Mouse (Mus musculus) cortical plate, adult 2 months (tissue): ENCODE data around the gene Gmps. TPM values are rescaled to one million over a fixed set of nuclear protein-coding genes. Genes with fewer than 3 reads are reported as not detected.

Experiments used
- H3K27ac ChIP-seq: fragments of 200-500 bp; 2 replicates; pipeline ENCODE4 v1.5.1; 2012; ENCODE audit warnings: low read length, control low read depth, inconsistent platforms; ENCODE audit not compliant: insufficient read depth
- H3K4me1 ChIP-seq: fragments of 200-500 bp; 2 replicates; pipeline ENCODE4 v1.6.1; 2011; ENCODE audit warnings: low read length; ENCODE audit not compliant: control insufficient read depth, insufficient read depth
- H3K4me3 ChIP-seq: fragments of 200-500 bp; 2 replicates; pipeline ENCODE4 v1.5.1; 2011; ENCODE audit warnings: mild to moderate bottlenecking, low read length, control low read depth; ENCODE audit not compliant: insufficient read depth
- CTCF ChIP-seq: fragments of 200-500 bp; IDR thresholded peaks from 2 replicates; pipeline ENCODE4 v1.5.1; 2011; ENCODE audit warnings: mild to moderate bottlenecking, control low read depth, low read length; ENCODE audit not compliant: insufficient read depth; ENCODE audit errors: extremely low read depth
- POLR2A ChIP-seq: fragments of 200-500 bp; IDR thresholded peaks from 2 replicates; pipeline ENCODE4 v1.6.1; 2011; ENCODE audit warnings: mild to moderate bottlenecking, low read length, control low read depth; ENCODE audit not compliant: insufficient read depth; ENCODE audit errors: extremely low read depth
- polyA plus RNA-seq: library from polyadenylated mRNA; depleted of rRNA; stranded (reverse); fragments of >200 nt; gene quantifications from 2 replicates; pipeline ENCODE4 v1.2.3, GENCODE M21; 2012; rRNA removed

Gmps gene
- polyA plus RNA-seq, 1 experiment, result 16.1 TPM

DNA sequence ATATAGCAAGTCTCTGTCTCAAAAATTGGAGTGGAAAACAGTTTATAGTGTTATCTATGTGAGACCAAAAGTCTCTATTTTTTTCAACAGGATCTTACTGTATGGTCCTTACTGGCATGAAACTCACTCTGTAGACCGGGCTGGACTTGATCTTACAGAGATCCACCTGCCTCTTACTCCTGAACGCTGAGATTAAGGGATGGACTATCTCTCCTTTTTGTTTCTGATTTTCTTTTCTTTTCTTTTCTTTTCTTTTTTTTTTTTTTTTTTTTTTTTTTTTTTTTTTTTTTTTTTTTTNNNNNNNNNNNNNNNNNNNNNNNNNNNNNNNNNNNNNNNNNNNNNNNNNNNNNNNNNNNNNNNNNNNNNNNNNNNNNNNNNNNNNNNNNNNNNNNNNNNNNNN, 10.0 kb upstream of the Gmps start:
- TF ChIP-seq CTCF, result no peak
- Histone ChIP-seq H3K4me3 (no peak overlapping the region), H3K27ac (no peak overlapping the region), H3K4me1 (no peaks in the 10 kb centered on the region; the same call in 1 of the 2 replicates)

DNA sequence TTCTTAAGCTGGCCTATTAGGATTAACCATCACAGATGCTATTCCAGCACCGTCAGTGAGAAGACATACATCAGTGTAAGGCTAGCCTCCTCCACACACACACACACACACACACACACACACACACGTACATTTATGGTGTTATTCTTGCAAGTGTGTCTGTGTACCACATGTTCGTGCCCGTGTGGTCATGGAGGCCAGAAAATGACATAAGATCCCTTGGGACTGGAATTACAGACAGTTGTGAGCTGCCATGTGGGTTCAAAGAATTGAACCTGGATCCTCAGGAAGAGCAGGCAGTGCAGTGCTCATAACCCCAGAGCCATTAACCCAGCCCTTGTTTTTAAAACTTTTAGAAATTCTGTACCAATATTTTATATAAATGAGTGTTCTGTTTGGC, 2.0 kb downstream of the Gmps start:
- no peaks in the 10 kb centered on the region; the same call in none of the 2 replicates for H3K4me1 ChIP-seq
- H3K27ac ChIP-seq, result no peak overlapping the region
- H3K4me3 ChIP-seq, result no peak overlapping the region
- TF ChIP-seq POLR2A (no peak), CTCF (no peak)

GRCm38 (mm10) chr3:63986656-63987055, 10.8 kb downstream of the Gmps start:
- TF ChIP-seq POLR2A, result no peak
- TF ChIP-seq CTCF, result no peak
- Histone ChIP-seq H3K27ac (no peak overlapping the region), H3K4me1 (no peaks in the 10 kb centered on the region), H3K4me3 (no peak overlapping the region)

GRCm38 (mm10) chr3:63988722-63989440, 13.0 kb downstream of the Gmps start:
- Histone ChIP-seq H3K4me1 (no peaks in the 10 kb centered on the region), H3K4me3 (no peak overlapping the region), H3K27ac (no peak overlapping the region)
- TF ChIP-seq POLR2A (no peak), CTCF (no peak)

DNA sequence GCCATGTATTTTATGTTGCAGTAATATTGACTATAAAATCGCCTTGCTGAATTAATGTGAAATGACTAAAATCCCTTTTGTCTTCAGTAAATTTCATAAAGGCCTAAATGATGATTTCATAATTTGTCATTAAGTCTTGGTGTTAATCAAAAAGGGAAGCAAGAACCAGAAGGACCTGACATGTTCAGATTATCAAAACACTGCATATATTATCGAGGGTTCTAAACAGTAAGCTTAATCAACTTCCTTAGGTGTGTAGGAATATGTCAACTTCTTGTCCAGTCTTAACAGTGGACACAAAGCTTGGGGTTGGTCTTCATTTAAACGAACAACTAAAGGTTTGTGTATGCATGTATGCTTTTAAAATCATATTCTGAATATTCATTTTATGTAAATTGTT, 45.5 kb downstream of the Gmps start:
- Histone ChIP-seq H3K27ac (no peak overlapping the region), H3K4me3 (no peak overlapping the region), H3K4me1 (no peaks in the 10 kb centered on the region)
- no peak for TF ChIP-seq POLR2A
- TF ChIP-seq CTCF, result no peak

DNA sequence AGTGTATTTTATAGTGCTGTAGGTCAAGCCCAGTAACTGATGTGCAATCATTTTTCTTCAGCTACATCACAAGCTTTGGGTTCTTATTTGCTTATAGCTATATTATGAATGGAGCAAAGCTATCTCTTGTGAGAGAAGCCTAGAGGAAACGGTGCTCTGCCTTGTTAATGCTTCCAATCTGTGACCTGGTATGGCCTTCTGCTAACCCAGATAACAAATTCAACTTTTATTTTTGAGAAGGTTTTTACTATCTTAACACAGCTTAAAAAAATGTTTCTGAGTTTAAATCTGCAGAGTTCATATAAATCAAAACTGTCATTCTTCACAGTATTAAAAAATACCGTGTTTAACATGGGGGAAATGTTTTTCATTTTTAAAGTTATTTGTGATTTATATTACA, 46.0 kb downstream of the Gmps start:
- Histone ChIP-seq H3K4me3 (no peak overlapping the region), H3K27ac (no peak overlapping the region), H3K4me1 (no peaks in the 10 kb centered on the region)
- no peak for TF ChIP-seq CTCF
- TF ChIP-seq POLR2A, result no peak

- H3K4me3 ChIP-seq, result no peak overlapping the region
- TF ChIP-seq POLR2A (no peak), CTCF (no peak)
- H3K4me1 ChIP-seq, result no peaks in the 10 kb centered on the region
- H3K27ac ChIP-seq, result no peak overlapping the region
Observed at GRCm38 (mm10) chr3:64029846-64030245, 53.9 kb downstream of the Gmps start.

DNA sequence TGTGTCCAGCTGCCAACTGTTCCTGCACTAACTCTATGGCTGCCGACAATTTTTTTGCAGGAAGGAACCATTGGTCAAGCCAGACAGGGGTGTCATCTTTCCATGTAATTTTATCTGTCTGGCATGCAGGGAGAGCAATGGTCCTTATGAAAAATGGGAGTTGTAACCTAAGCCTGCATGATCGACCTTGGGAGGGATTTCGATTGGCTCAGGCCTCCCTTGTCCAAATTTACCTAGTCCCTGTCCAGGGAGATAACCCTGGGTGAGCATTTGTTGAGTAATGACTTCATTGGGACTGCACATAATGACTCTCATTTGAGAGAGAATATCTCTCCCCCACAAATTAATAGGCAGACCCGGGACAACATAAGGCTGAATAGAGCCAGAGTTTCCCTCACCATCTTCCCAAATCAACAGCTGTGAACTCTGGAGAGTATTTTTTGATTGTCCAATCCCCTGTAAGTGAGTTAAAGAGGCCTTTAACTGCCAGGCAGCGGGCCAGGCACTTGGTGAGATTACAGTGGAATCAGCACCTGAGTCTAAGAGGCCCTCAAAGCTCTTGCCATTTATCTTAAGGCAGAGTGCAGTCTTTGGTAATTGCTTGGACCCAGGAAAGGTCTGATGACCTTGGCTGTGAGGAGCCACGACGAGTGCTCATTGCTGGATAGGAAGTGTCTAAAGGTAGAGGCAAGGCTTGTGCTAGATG, 62.4 kb downstream of the Gmps start:
- TF ChIP-seq POLR2A (no peak), CTCF (no peak)
- no peak overlapping the region for H3K4me3 ChIP-seq
- H3K4me1 ChIP-seq, result no peaks in the 10 kb centered on the region
- H3K27ac ChIP-seq, result no peak overlapping the region

DNA sequence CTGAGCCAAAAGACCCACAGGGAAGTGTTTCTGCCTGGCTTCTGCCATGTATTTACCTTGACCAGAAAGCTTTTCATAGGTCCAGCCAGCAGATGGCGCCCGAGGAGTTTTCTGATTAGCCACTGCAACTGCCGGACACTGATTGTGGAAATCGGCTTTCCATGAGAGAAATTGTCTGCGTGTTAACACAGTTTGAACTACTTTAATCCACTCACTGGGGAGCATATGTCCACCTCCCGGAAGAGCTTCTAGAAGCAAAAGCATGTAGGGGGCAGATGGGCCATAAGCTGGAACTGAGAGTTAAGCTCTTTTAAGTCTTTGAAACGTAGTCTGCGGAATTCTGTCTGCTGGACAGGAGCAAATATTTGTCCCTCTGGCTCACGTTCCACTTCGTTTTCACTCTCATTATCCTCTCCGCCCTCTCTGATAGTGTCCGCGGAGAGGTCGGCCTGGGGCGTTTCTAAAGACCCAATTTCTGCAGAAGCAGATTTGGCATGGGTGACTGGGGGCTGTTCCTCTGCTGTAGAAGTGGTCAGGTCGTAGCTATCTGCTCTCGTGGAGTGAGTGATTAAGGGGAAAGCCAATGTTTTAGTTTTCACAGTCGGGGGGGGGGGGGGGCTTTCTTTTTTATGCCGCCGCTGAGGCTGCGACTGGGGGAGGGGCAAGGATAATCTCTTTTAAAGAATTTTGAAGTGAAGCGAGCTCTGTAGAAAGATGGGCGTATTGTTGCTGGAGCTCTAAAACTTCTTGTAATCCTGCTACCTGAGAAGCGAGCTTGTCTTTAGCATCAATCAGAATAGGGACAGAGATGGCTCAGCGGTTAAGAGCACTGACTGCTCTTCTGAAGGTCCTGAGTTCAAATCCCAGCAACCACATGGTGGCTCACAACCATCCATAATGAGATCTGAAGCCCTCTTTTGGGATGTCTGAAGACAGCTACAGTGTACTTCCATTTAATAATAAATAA, 64.2 kb downstream of the Gmps start:
- Histone ChIP-seq H3K4me3 (peak overlapping the region; percentile 28), H3K27ac (no peak overlapping the region), H3K4me1 (no peaks in the 10 kb centered on the region)
- TF ChIP-seq POLR2A (no peak), CTCF (peak; percentile 70)

Other genes starting within 250 kb of the Gmps start
- gene Plch1, start 76.6 kb upstream of the Gmps start, polyA plus RNA-seq, result 5.0 TPM in 2 replicates
- 9.0 and 9.9 TPM in 2 replicates for gene E130311K13Rik, start 46.6 kb upstream of the Gmps start, polyA plus RNA-seq
- gene Slc33a1, start 11.3 kb upstream of the Gmps start, polyA plus RNA-seq, result 17.7 and 18.5 TPM in 2 replicates
- gene Vmn2r1, start 105.4 kb downstream of the Gmps start, polyA plus RNA-seq, result 0.38 and 0.42 TPM in 2 replicates
- not detected in 2 replicates for gene Vmn2r2, start 165.8 kb downstream of the Gmps start, polyA plus RNA-seq